Mouse (Mus musculus) testis, adult 2 months (tissue): ENCODE data around the gene Clasp1. TPM values are rescaled to one million over a fixed set of nuclear protein-coding genes. Genes with fewer than 3 reads are reported as not detected.

Source experiments
- H3K27ac ChIP-seq: fragments of 200-500 bp; 2 replicates; pipeline ENCODE4 v1.5.1; 2012; ENCODE audit warnings: low read depth, low read length; ENCODE audit not compliant: control insufficient read depth, insufficient read depth
- H3K27me3 ChIP-seq: fragments of 200-500 bp; 2 replicates; pipeline ENCODE4 v1.6.1; 2012; ENCODE audit warnings: mild to moderate bottlenecking, low read length, moderate library complexity; ENCODE audit not compliant: control insufficient read depth, insufficient read depth
- H3K36me3 ChIP-seq: fragments of 200-500 bp; 2 replicates; pipeline ENCODE4 v1.6.1; 2012; ENCODE audit warnings: mild to moderate bottlenecking, low read length; ENCODE audit not compliant: control insufficient read depth, insufficient read depth
- H3K4me1 ChIP-seq: fragments of 200-500 bp; 2 replicates; pipeline ENCODE4 v1.6.1; 2012; ENCODE audit warnings: low read length; ENCODE audit not compliant: control insufficient read depth, insufficient read depth
- H3K4me3 ChIP-seq: fragments of 200-500 bp; 2 replicates; pipeline ENCODE4 v1.5.1; 2012; ENCODE audit warnings: low read depth, mild to moderate bottlenecking, low read length, moderate library complexity, mixed read lengths; ENCODE audit not compliant: control insufficient read depth
- CTCF ChIP-seq: fragments of 200-500 bp; IDR thresholded peaks from 2 replicates; pipeline ENCODE4 v1.5.1; 2012; ENCODE audit warnings: low read depth, mild to moderate bottlenecking, inconsistent platforms, low read length, moderate library complexity; ENCODE audit not compliant: control insufficient read depth, insufficient read depth, insufficient replicate concordance
- POLR2A ChIP-seq: fragments of 200-500 bp; IDR thresholded peaks from 2 replicates; pipeline ENCODE4 v1.6.1; 2012; ENCODE audit warnings: low read depth, mild to moderate bottlenecking, inconsistent platforms, low read length, moderate library complexity; ENCODE audit not compliant: control insufficient read depth
- polyA plus RNA-seq: library from polyadenylated mRNA; depleted of rRNA; stranded (reverse); fragments of >200 nt; gene quantifications from 2 replicates; pipeline ENCODE4 v1.2.3, GENCODE M21; 2012

Clasp1 gene
- polyA plus RNA-seq, 1 experiment: 33.1 TPM

DNA sequence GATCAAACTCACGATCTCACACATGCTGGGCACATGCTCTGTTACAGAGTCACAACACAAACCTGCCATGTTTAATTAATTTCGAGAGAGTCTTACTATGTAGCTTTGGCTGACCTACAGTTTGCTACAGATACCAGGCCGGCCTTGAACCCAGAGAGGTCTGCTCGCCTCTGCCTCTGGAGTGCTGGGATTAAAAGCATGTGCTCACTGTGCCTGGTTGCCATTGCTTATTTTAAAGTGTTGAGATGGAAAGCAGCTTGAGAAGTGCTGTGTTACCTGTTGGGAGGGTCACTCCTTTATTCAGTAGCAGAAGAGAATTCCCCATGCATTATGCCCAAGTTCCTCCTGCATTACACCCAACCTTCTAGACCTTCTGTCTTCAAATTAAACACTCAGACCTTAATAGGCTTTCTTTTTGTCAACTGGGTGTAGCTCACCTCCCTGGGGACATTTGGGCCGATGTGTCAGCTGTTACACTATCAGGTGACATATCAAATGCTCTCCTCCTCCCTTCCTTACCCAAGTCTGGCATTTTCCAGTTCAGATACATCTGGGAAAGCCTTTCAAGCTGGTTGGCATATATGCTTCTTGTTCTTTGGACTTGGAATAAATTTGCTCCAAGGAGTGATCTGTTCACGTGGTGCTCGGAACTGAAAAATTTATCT lies 18.9 kb downstream of the Clasp1 start:
- no peak for TF ChIP-seq POLR2A
- no peaks in the 10 kb centered on the region for H3K4me1 ChIP-seq
- H3K36me3 ChIP-seq: no peaks in the 10 kb centered on the region
- H3K4me3 ChIP-seq: no peak overlapping the region
- no peak overlapping the region for H3K27ac ChIP-seq
- H3K27me3 ChIP-seq: no peaks in the 10 kb centered on the region

DNA sequence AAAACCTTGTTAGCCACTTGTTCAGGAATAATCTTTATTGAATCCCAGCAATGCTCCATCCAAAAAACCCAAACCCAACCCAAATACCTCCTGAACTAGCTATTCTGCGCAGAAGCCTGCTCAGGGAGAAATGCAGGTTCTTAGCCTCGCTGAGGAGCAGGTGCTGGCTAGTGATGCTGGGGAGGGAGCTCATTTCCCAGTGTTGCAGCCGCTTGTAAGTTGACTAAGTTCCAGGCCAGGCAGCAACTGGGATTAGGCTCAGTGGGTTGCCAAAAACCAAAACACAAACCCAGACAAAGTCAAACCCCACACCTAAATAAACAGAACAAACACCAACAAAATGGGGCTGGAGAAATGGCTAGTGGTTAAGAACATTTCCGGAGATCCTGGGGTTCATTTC lies 20.4 kb downstream of the Clasp1 start:
- Histone ChIP-seq H3K4me3 (no peak overlapping the region), H3K4me1 (no peaks in the 10 kb centered on the region), H3K36me3 (no peaks in the 10 kb centered on the region), H3K27ac (no peak overlapping the region), H3K27me3 (no peaks in the 10 kb centered on the region)
- TF ChIP-seq CTCF: no peak
- no peak for TF ChIP-seq POLR2A

DNA sequence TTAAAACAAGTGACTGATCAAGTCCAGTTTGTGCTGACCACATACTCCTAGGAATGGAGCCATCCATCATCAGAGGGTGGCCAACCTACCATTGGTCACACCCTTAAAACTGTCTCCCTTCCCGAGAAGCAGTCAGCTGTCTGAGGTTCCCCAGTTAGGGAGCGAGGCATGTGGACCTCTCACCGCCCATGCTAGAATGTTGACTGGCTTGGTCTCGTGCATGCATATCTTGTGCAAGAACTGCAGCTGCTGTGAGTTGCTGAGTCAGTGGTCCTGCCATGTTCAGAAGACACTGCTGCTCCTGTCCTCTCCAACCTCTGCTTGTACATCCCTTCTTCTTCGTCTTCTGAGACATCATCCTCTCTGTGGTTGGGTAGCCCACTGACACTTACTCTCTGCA lies 22.0 kb downstream of the Clasp1 start:
- no peak overlapping the region for H3K4me3 ChIP-seq
- no peaks in the 10 kb centered on the region for H3K4me1 ChIP-seq
- H3K27ac ChIP-seq: no peak overlapping the region
- no peak for TF ChIP-seq POLR2A
- no peak for TF ChIP-seq CTCF
- H3K36me3 ChIP-seq: no peaks in the 10 kb centered on the region
- H3K27me3 ChIP-seq: no peaks in the 10 kb centered on the region

DNA sequence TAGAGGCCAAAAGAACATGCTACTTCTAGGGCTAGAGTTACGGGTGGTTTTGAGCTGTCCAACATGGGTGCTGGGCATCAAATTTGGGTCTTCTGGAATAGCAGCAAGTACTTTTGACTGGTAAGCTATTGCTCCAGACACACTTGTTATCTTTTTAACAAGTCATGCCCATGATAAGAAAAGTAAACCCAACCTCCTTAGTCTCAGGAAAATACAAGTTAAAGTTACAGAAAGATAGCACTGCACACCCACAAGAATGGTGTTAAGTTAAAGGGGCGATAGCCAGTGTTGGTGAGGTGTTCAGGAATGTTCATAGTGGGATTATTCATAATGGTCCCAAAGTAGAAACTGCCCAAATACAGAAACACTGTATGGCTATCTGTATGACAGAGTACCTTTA lies 24.3 kb downstream of the Clasp1 start:
- no peaks in the 10 kb centered on the region for H3K27me3 ChIP-seq
- H3K4me1 ChIP-seq: no peaks in the 10 kb centered on the region
- TF ChIP-seq CTCF (no peak), POLR2A (no peak)
- H3K36me3 ChIP-seq: no peaks in the 10 kb centered on the region
- no peak overlapping the region for H3K4me3 ChIP-seq
- no peak overlapping the region for H3K27ac ChIP-seq

DNA sequence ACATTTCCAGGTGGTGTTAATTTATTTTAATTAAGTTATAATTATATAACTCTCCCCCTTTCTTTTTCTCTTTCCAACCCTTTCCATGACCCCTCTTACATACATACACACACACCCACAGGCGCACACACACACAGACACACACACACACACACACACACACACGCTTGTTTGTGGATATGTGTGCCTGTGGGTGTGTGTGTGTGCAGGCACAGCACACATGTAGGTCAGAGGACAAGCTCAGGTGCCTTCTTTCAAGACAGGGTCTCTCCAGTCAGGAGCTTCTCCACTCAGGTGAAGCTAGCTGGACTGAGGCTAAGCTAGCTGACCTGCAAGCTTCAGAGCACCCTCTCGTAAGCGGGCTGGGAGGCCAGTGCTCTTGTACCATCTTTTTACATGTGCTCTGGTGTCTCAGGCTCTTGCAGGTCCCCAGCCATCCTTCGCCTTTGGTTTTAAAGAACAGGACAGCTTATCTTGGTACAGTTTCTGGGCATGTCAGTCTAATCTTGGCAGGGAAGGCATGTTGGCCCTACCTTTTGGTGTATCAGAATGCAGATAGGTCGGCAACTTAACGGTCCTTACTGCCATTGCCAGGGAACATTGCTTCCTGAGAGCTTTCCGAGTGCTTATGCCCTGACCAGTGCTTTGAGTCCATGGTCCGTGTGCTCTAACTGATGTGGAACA lies 28.3 kb downstream of the Clasp1 start:
- H3K27me3 ChIP-seq: no peaks in the 10 kb centered on the region
- TF ChIP-seq CTCF: no peak
- no peak for TF ChIP-seq POLR2A
- H3K27ac ChIP-seq: no peak overlapping the region
- no peak overlapping the region for H3K4me3 ChIP-seq
- H3K4me1 ChIP-seq: no peaks in the 10 kb centered on the region
- H3K36me3 ChIP-seq: no peaks in the 10 kb centered on the region; the same call in 1 of the 2 replicates

DNA sequence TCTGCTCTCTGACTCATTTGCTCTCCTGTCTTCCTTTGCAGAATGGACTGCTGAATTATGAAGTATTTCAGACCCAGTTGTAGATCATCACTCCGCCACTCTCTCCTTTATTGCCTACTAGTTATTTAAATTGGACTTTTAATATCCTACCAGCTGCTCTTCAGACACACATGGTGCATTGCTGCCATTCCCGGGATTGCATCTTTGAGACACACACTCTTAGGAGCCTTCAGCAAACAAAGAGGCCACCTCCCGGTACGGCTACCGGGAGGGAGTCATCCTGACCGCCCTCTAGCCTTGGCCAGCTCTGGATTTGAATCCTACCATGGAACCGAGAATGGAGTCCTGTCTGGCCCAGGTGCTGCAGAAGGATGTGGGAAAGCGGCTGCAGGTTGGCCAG lies 30.5 kb downstream of the Clasp1 start:
- Histone ChIP-seq H3K4me1 (no peaks in the 10 kb centered on the region), H3K27ac (no peak overlapping the region), H3K27me3 (no peaks in the 10 kb centered on the region), H3K4me3 (no peak overlapping the region), H3K36me3 (no peaks in the 10 kb centered on the region; the same call in 1 of the 2 replicates)
- TF ChIP-seq POLR2A: no peak
- TF ChIP-seq CTCF: no peak

DNA sequence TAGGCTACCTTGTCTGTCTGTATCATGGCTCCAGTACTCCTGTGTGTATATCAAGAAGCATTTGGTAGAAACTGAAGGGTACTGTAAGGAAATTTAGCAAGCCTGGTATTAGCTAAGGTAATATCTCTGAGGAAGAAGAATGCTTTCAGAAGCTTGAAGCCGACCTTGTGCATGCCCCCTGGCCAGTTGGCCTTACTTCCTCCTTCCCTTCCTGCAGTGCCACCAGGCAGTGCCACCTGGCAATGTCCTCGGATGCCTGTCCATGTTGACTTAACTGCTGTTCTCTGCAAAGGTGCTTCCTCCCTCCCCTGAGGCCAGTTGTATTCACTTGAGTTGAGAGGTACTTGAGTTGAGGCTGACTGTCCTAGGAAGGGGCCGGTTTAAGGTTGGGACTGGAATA lies 32.3 kb downstream of the Clasp1 start:
- no peaks in the 10 kb centered on the region; the same call in 1 of the 2 replicates for H3K36me3 ChIP-seq

More for the DNA sequence above, 32.3 kb downstream of the Clasp1 start:
- Histone ChIP-seq H3K27ac (no peak overlapping the region), H3K27me3 (no peaks in the 10 kb centered on the region), H3K4me3 (no peak overlapping the region), H3K4me1 (no peaks in the 10 kb centered on the region)
- TF ChIP-seq POLR2A (no peak), CTCF (no peak)
